Comparison of ENCODE assay signal across 9 mouse cellular contexts in genomic region chr1:23762782-23763630, GRCm38 (mm10). TPM values are rescaled to one million over a fixed set of nuclear protein-coding genes. Genes with fewer than 3 reads are reported as not detected.
DNase-seq lines count a peak whose midpoint lies in the region; ATAC-seq and TF ChIP-seq lines count a peak whose summit lies in the region.
"Had no signal": no experiment of that assay in that cellular context is flagged by ENCODE, and none has a peak within 500 bp of the region (broad histone marks: within the 10 kb centered on the region; RNA-seq: fewer than 3 reads in every experiment).

No protein-coding gene starts in this region.

- H3K27ac ChIP-seq in ES-Bruce4 (ENCODE audit: insufficient read depth, low read length), result no peak overlapping the region
- H3K27ac ChIP-seq in forebrain, embryonic 16.5 days (ENCODE audit: low read length), result peak overlapping the region; percentile 75
- H3K27ac ChIP-seq in olfactory bulb, adult 2 months (ENCODE audit: insufficient read depth, low read depth, low read length), result no peak overlapping the region
- H3K27ac ChIP-seq: macrophage had no signal

- peak; percentile 97 for TF ChIP-seq CTCF in ES-Bruce4 (IDR thresholded peaks at IDR 0.05; ENCODE audit: low read depth, low read length)
- peak; percentile 77 for TF ChIP-seq CTCF in olfactory bulb, adult 2 months (IDR thresholded peaks at IDR 0.05; ENCODE audit: insufficient read depth, low read depth, low read length)

- ATAC-seq in forebrain, embryonic 16.5 days, result peak; percentile 93

- H3K9ac ChIP-seq in ES-Bruce4 (ENCODE audit: low read depth, poor library complexity, severe bottlenecking), result no peak overlapping the region
- peak overlapping the region; percentile 82 for H3K9ac ChIP-seq in forebrain, embryonic 16.5 days (replicated peaks; ENCODE audit: low read depth, low read length)

- WGBS in forebrain, embryonic 16.5 days, result under 1% methylated on average over 60 of the region's 65 CpGs
- 1% methylated on average over 65 of the region's 65 CpGs for WGBS in olfactory bulb, adult 2 months

- peak overlapping the region; percentile 88 for H3K4me2 ChIP-seq in forebrain, embryonic 16.5 days (ENCODE audit: low read length)

- intact Hi-C loops in heart, postnatal 36 days (cut with DNase I), result loop anchor here (1.0 to 10.0 kb wide), 3 partner anchors 29 to 438 kb away; no protein-coding TSS in a partner anchor

- H3K27me3 ChIP-seq in ES-Bruce4 (ENCODE audit: control insufficient read depth, insufficient read depth, low read length, poor library complexity, severe bottlenecking), result peaks cover 4% of the 10 kb centered on the region
- H3K27me3 ChIP-seq in forebrain, embryonic 16.5 days (replicated peaks; ENCODE audit: control insufficient read depth, insufficient read depth, low read length), result peaks cover 7% of the 10 kb centered on the region

- H3K9me3 ChIP-seq in ES-Bruce4 (replicated peaks; ENCODE audit: control insufficient read depth, insufficient read depth, low read length, poor library complexity, severe bottlenecking), result no peaks in the 10 kb centered on the region
- H3K9me3 ChIP-seq in forebrain, embryonic 16.5 days (ENCODE audit: control insufficient read depth, low read length), result no peaks in the 10 kb centered on the region

- H3K36me3 ChIP-seq in ES-Bruce4 (ENCODE audit: control insufficient read depth, insufficient read depth, low read length, poor library complexity, severe bottlenecking), result no peaks in the 10 kb centered on the region
- H3K36me3 ChIP-seq in forebrain, embryonic 16.5 days (ENCODE audit: control insufficient read depth, insufficient read depth), result no peaks in the 10 kb centered on the region

- no peak for TF ChIP-seq EP300 in ES-Bruce4 (IDR thresholded peaks at IDR 0.05; ENCODE audit: insufficient read depth, low read depth, low read length)

- TF ChIP-seq POLR2A in ES-Bruce4 (IDR thresholded peaks at IDR 0.05; ENCODE audit: insufficient read depth, low read length), result no peak
- no peak for TF ChIP-seq POLR2A in olfactory bulb, adult 2 months (IDR thresholded peaks at IDR 0.05; ENCODE audit: insufficient read depth, low read depth, low read length)

- DNase-seq in cerebellum, adult 18-20 months, result peak; percentile 96 to 98
- DNase-seq in heart, postnatal 36 days, result peak; percentile 86 to 89
- peak; percentile 90 to 96 for DNase-seq in layer of hippocampus, adult 18-20 months (ENCODE audit: low spot score in 2 of 2)
- peak; percentile 82 to 88 for DNase-seq in lung, adult 18-20 months
- peak; percentile 26 to 35 for DNase-seq in thymus, adult 18-20 months

- peak overlapping the region; percentile 55 for H3K4me3 ChIP-seq in ES-Bruce4 (ENCODE audit: low read depth, low read length)
- H3K4me3 ChIP-seq in forebrain, embryonic 16.5 days (replicated peaks; ENCODE audit: low read length), result peak overlapping the region; percentile 88
- peak overlapping the region; percentile 58 for H3K4me3 ChIP-seq in olfactory bulb, adult 2 months (ENCODE audit: insufficient read depth, low read depth, low read length)

- H3K4me1 ChIP-seq in ES-Bruce4 (ENCODE audit: control insufficient read depth, insufficient read depth, low read length), result no peaks in the 10 kb centered on the region
- peaks cover 33% of the 10 kb centered on the region for H3K4me1 ChIP-seq in forebrain, embryonic 16.5 days (replicated peaks; ENCODE audit: control insufficient read depth, insufficient read depth, low read length)
- H3K4me1 ChIP-seq in olfactory bulb, adult 2 months (ENCODE audit: control insufficient read depth, insufficient read depth, low read length), result peaks cover 13% of the 10 kb centered on the region

RNA-seq across cellular contexts. Expression of gene B3gat2, which starts 1.5 kb away (rescaled TPM):
- polyA plus RNA-seq in ES-Bruce4 (2011; ENCODE audit: insufficient read depth, insufficient read length, low read depth, missing spikeins), result not detected in 2 replicates
- 9.9 and 12.1 TPM in 2 replicates for polyA plus RNA-seq in forebrain, embryonic 16.5 days (2015; fragmentation: Nextera tagmentation; extraction: Ambion mirVana)
- not detected for total RNA-seq in heart, postnatal 36 days (2021)
- 10 to 100 TPM; 10.5 to 11.9 TPM for total RNA-seq in layer of hippocampus, adult 18-20 months (2021)
- polyA plus RNA-seq in olfactory bulb, adult 2 months (2012; ENCODE audit: insufficient read depth, insufficient read length, low replicate concordance, missing spikeins), result not detected in 2 replicates

Comparison
In these comparisons a context has a peak if more than half of its experiments do, and no peak if none do; other contexts are left out.
1. DNase-seq: peak in every context shown above with its lines; median percentile 97 in cerebellum, adult 18-20 months; 93 in layer of hippocampus, adult 18-20 months; 88 in heart, postnatal 36 days; 85 in lung, adult 18-20 months; 30 in thymus, adult 18-20 months.
2. RNA of gene B3gat2, which starts 1.5 kb away (polyA plus RNA-seq): 9.9 to 12.1 TPM in forebrain, embryonic 16.5 days; not detected in ES-Bruce4 and not detected in olfactory bulb, adult 2 months; every median in the first group is over 10 times any median in the second.
3. Peak in every context shown above with its lines, with median percentiles within 50 percentile points of each other: H3K4me3 ChIP-seq.